Mouse (Mus musculus) hindbrain, postnatal 0 days (tissue): ENCODE data around the gene Map1lc3a. TPM values are rescaled to one million over a fixed set of nuclear protein-coding genes. Genes with fewer than 3 reads are reported as not detected.
A peak's percentile ranks its signal among the peaks of the same experiment; 100 is the strongest.

Source experiments
- ATAC-seq: fragments of 200-750 bp; cut with Nextera tagmentation; 2 replicates; pipeline ENCODE4 v1.8.0; 2017; ENCODE audit warnings: mild to moderate bottlenecking, moderate TSS enrichment, moderate library complexity
- DNase-seq: peaks from one replicate; pipeline ENCODE4 v3.0.0-alpha.2; 2015; ENCODE audit warnings: low spot score
- H3K27ac ChIP-seq: fragments of 300-500 bp; sonication (generic); 2 replicates; pipeline ENCODE4 v1.5.1; 2014; ENCODE audit warnings: mild to moderate bottlenecking
- H3K27me3 ChIP-seq: fragments of 300-500 bp; sonication (generic); 2 replicates; pipeline ENCODE4 v1.6.1; 2014; ENCODE audit warnings: low read length, mixed read lengths; ENCODE audit not compliant: insufficient read depth
- H3K36me3 ChIP-seq: fragments of 300-500 bp; sonication (generic); 2 replicates; pipeline ENCODE4 v1.6.1; 2014; ENCODE audit warnings: low read length, mixed read lengths; ENCODE audit not compliant: insufficient read depth
- H3K4me1 ChIP-seq: fragments of 300-500 bp; sonication (generic); 2 replicates; pipeline ENCODE4 v1.6.1; 2014; ENCODE audit warnings: antibody characterized with exemption, low read length, mixed read lengths; ENCODE audit not compliant: insufficient read depth
- H3K4me2 ChIP-seq: fragments of 300-500 bp; sonication (generic); 2 replicates; pipeline ENCODE4 v1.6.1; 2014; ENCODE audit warnings: low read depth, mild to moderate bottlenecking, low read length, moderate library complexity, mixed read lengths
- H3K4me3 ChIP-seq: fragments of 300-500 bp; sonication (generic); 2 replicates; pipeline ENCODE4 v1.5.1; 2014; ENCODE audit warnings: low read length
- H3K9ac ChIP-seq: fragments of 300-500 bp; sonication (generic); replicated peaks from 2 replicates; pipeline ENCODE4 v1.6.1; 2014; ENCODE audit warnings: mild to moderate bottlenecking, low read length, moderate library complexity, mixed read lengths
- H3K9me3 ChIP-seq: fragments of 300-500 bp; sonication (generic); 2 replicates; pipeline ENCODE4 v1.6.1; 2016; ENCODE audit warnings: low read length, mixed read lengths
- CTCF ChIP-seq: IDR thresholded peaks from 2 replicates; pipeline ENCODE4 v1.5.1; 2016; ENCODE audit warnings: antibody characterized with exemption, control low read depth, low read depth
- WGBS: fragments of 180-500 bp; shearing (Covaris S2); extraction: QIAGEN DNeasy Blood & Tissue Kit; methylation state at CpG from one replicate; pipeline ENCODE4 v1.1.7; 2014; 5-methylcytosine and 5-hydroxymethylcytosine counted together
- polyA plus RNA-seq: library from polyadenylated mRNA; unstranded; fragments of >200 nt; fragmentation: Nextera tagmentation; extraction: Ambion mirVana; gene quantifications from 2 replicates; pipeline ENCODE4 v1.2.1, GENCODE M21; 2015
- total RNA-seq: library from RNA; depleted of rRNA; stranded (reverse); fragments of >200 nt; gene quantifications from 2 replicates; pipeline ENCODE4 v1.2.3, GENCODE M21; 2014; rRNA removed

Map1lc3a gene
- total RNA-seq (618 and 737 TPM in 2 replicates), polyA plus RNA-seq (853 and 903 TPM in 2 replicates)

DNA sequence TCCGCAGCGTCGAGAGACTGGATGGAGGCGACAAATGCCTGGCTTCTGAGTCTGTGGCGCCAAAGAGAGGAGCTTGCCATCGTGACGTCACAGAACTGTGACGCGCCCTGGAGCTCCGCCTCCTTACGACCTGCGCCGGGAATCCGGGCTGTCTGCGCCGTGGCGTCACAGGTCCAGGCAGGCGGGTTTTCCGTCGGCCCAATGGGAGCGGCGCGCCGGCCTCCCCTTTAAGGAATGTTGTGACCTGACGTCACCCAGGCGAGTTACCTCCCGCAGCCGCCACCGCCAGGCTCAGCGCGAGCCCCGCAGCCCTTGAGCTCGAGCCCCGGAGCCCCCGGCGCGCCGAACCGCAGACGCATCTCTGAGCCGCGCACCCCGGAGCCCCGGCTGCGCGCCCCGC lies at the start of gene Map1lc3a:
TSS of gene Map1lc3a (plus strand) at position 103 of the 400 bp plus-strand sequence.
- Histone ChIP-seq H3K27ac (peak within 1 kb of the TSS; percentile 96), H3K4me1 (no peaks in the 10 kb centered on the region; the same call in 1 of the 2 replicates), H3K9me3 (no peaks in the 10 kb centered on the region), H3K36me3 (peaks cover 4% of the 10 kb centered on the region; the same call in 1 of the 2 replicates), H3K4me2 (peak within 1 kb of the TSS; percentile 64), H3K4me3 (peak within 1 kb of the TSS; percentile 94), H3K27me3 (no peaks in the 10 kb centered on the region), H3K9ac (peak within 1 kb of the TSS; percentile 99)
- TF ChIP-seq CTCF, result no peak
- DNase-seq (peak; percentile 98), ATAC-seq (peak; percentile 95)
- WGBS, result under 1% methylated on average over 46 of the region's 47 CpGs

DNA sequence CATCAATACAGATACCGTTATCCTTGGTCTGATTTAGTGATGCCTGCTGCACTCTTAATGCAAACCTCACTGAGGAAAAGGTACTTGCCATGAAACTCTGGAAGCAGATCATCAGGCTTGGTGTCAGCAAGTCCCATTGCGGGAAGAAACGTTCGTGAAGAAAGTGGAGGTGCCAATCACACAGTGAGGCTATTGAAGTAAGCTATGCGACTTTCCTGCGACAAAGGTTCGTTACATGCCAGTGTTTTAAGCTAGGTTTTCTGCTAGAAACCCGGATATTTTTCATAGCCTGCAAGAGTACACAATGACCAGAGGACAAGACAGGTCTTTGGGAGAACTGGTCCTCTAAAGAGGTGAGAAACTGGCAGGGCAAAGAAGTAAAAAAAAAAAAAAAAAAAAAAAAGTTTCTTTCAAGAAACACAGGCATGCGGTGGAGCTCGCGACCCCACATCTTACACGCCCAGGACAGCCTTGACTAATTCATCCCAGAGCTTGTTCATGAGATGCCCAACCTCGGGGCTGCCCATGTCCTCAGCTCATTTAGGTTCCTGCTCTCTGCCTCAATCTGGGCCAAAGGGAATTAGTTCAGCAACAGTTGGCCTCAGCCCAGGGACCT lies 40.2 kb upstream of the Map1lc3a start:
- H3K9me3 ChIP-seq, result no peaks in the 10 kb centered on the region
- DNase-seq (peak; percentile 14), ATAC-seq (peak; percentile 93)
- H3K9ac ChIP-seq, result peak overlapping the region; percentile 86
- no peaks in the 10 kb centered on the region for H3K27me3 ChIP-seq
- H3K27ac ChIP-seq, result peak overlapping the region; percentile 88
- 4% methylated on average over 13 of the region's 13 CpGs for WGBS
- TF ChIP-seq CTCF, result no peak
- H3K4me2 ChIP-seq, result peak overlapping the region; percentile 71
- peak overlapping the region; percentile 72 for H3K4me3 ChIP-seq
- peaks cover 15% of the 10 kb centered on the region for H3K4me1 ChIP-seq
- no peaks in the 10 kb centered on the region for H3K36me3 ChIP-seq

DNA sequence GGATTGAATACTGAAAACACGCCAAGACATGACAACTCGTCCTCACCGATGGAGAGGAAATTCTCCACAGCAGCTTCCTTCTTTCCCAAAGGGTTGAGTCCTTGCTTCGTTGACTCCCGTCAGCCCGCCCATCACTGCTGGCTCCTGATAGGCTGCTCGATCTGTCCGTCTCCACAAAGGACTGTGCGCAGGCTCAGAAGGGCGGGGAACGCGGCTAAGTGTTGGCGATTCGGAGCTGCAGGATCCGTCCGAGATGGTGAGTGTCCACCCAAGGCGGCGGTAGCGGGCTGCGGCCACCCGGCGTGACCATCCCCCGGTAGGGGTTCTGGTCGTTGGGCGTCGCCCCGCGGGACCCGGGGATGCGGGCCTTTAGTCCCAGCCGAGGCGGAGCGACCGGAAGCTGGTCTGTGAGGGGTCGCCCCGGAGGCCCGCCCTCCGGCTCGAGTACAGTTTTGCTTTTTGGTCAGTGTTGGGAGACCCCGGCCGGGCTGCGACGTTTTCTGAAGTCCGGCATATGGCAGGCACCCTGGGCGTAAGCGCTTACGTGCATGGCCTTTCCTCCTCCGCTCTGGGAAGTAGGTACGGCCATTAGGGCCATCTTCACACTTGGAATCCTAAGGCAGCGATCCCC lies 39.6 kb upstream of the Map1lc3a start, which contains the start of gene Dynlrb1:
TSS of gene Dynlrb1 (plus strand) at position 172 of the 631 bp plus-strand sequence.
- peak within 1 kb of the TSS; percentile 88 for H3K27ac ChIP-seq
- peak within 1 kb of the TSS; percentile 86 for H3K9ac ChIP-seq
- H3K27me3 ChIP-seq, result no peaks in the 10 kb centered on the region
- H3K4me1 ChIP-seq, result peaks cover 15% of the 10 kb centered on the region
- TF ChIP-seq CTCF, result peak; percentile 37; the same call in 1 of the 2 replicates
- WGBS, result under 1% methylated on average over 50 of the region's 50 CpGs
- H3K9me3 ChIP-seq, result no peaks in the 10 kb centered on the region
- DNase-seq (peak; percentile 98), ATAC-seq (peak; percentile 100)
- H3K36me3 ChIP-seq, result no peaks in the 10 kb centered on the region
- peak within 1 kb of the TSS; percentile 72 for H3K4me3 ChIP-seq
- H3K4me2 ChIP-seq, result peak within 1 kb of the TSS; percentile 71

DNA sequence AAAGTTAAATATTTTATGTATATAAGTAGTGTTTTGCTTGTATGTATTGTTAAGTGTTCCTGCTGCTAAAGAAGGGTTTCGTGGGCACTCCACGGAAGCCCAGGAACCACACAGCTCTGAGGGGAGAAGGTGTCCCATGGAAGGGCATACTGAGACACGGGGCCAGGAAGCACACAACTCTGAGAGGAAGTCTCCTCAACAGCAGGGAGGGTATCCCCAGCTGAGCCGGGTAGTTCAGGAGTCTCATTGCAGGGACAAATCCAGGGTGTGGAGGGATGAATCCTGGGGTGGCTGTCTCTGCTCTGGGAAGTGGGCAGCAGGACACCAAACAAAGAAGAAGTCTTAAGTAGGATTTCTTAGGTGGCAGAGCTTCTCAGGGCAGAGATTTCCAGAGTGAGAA lies 38.8 kb upstream of the Map1lc3a start:
- Histone ChIP-seq H3K27me3 (no peaks in the 10 kb centered on the region), H3K4me3 (peak overlapping the region; percentile 72), H3K36me3 (no peaks in the 10 kb centered on the region), H3K4me1 (peaks cover 15% of the 10 kb centered on the region), H3K9ac (peak overlapping the region; percentile 86), H3K9me3 (no peaks in the 10 kb centered on the region), H3K27ac (peak overlapping the region; percentile 88), H3K4me2 (peak overlapping the region; percentile 71)
- no peak for TF ChIP-seq CTCF
- 18% methylated on average over 4 of the region's 4 CpGs for WGBS
- ATAC-seq, result no peak
- no peak for DNase-seq

DNA sequence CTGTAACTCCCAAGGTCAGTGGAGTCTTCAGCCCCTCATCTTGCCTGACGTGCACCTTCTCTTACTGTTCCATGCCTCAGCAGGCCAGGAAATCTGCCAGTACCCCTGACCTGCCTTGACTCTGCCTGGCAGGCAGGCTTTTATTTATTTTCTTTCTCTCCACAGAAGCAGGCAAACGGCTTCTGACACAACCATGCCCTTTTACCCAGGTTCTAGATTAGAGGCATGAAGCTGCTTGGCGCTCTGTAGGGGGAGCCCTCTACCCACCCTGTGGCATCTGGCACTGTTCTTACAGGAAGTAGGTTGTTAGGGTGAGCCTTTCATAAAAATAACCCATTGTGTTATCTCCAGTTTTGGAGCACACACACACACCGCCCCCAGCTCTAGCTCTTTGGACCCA lies 35.2 kb upstream of the Map1lc3a start:
- ATAC-seq (no peak), DNase-seq (no peak)
- Histone ChIP-seq H3K27ac (no peak overlapping the region), H3K36me3 (peaks cover 17% of the 10 kb centered on the region), H3K9me3 (no peaks in the 10 kb centered on the region), H3K9ac (no peak overlapping the region), H3K27me3 (no peaks in the 10 kb centered on the region), H3K4me1 (peaks cover 15% of the 10 kb centered on the region), H3K4me2 (no peak overlapping the region), H3K4me3 (no peak overlapping the region)
- TF ChIP-seq CTCF, result 0 out of 2 replicates have a peak, but pooled peaks have one; percentile 21
- WGBS, result 77% methylated on average over 4 of the region's 4 CpGs

DNA sequence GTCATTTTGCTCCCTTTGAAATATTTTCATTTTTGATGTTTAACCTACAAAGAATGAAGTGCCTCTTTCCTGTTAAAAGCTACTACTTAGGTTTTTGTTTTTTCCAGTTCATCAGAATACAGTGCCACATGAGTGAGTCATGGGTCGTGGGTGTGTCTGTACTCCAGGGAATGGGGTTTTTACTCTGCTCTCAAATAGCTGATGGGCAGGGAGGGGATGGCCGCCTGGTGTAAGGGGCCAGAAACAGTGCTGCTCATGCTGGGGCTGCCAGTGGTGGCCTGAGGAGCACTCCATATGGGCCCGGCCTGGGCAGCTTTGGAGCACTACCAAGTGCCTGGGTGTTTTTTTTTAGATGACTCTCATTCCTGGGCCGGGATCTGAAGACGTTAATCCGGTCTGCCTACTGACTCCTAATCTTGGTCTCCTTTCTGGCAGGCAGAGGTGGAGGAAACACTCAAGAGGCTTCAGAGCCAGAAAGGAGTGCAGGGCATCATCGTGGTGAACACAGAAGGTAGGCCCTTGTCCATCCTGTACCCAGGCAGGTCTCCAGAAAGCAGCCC lies 33.7 kb upstream of the Map1lc3a start:
- peaks cover 13% of the 10 kb centered on the region for H3K4me1 ChIP-seq
- DNase-seq (no peak), ATAC-seq (no peak)
- H3K9me3 ChIP-seq, result no peaks in the 10 kb centered on the region
- H3K27me3 ChIP-seq, result no peaks in the 10 kb centered on the region
- TF ChIP-seq CTCF, result no peak
- H3K27ac ChIP-seq, result no peak overlapping the region
- no peak overlapping the region for H3K4me2 ChIP-seq
- 79% methylated on average over 7 of the region's 7 CpGs for WGBS
- H3K4me3 ChIP-seq, result no peak overlapping the region
- H3K36me3 ChIP-seq, result peaks cover 28% of the 10 kb centered on the region
- H3K9ac ChIP-seq, result no peak overlapping the region
